Mouse (Mus musculus) kidney, adult 9 months (tissue): Measurements from ENCODE around the gene Isca2.

Experiments
- DNase-seq: peaks from one replicate; pipeline ENCODE4 v3.0.0; 2022

The Isca2 gene

DNA sequence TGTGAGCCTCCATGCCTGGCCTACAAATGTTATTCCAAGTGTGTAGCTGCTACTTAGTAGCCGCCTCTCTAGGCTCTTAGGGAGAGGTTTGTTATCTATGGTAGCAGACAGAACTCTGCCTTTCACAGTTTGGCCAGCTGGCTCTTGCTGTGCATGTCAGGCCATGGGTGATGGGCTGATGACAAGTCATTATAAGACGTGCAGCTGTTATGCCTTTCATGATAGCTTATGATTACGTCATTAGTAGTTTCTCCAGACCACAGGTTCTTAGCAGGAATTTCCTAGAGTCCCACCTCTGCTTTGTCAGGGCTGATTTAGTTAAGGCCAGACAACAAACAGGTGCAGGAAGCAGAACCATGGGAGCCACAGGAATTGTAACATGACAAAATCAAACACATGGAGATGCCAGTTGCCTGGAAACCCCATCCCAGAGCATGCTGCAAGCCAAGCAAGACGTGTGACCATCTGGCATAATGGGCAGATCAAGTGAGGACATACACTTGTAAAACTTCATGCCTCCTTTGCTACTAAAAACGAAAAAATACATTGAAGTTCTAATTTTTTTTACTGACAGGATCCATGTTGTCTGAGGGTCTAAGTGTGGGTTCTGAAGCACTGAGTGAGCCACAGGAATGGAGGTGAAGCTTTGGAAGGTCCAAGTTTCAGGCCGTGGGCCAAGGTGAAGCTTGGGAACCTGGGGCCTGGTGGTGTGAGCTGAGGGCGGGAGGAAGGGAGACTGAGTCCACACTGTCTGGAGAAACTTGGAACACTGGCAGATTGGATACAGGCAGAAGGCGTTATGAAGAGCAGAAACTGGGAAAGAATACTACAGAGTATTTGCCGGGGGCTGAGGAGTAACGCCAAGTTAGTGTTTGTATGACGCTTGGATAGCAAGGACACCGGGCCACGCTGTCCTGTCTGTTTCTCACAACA is 46.5 kb downstream of the Isca2 start:
- DNase-seq, result no peak

DNA sequence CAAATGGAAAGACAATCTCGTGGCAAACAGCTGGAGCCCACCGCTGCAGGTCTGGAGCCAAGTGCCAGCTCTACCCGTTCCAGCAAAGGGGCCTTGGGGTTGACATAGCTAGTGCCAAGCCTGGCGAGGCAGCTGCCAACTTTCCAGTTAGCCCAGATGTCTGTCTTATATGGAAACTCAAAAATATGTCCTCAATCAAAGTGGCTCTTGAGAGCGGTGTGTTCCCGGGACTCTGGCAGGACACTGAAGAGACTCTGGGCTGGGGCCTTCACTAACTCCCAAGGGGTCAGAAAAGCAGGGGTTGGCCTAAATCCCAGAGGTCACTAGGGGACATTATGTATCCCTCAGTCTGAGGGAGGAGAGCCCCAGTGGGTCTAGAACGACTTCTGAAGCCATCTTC is 50.5 kb downstream of the Isca2 start:
- DNase-seq, result no peak

DNA sequence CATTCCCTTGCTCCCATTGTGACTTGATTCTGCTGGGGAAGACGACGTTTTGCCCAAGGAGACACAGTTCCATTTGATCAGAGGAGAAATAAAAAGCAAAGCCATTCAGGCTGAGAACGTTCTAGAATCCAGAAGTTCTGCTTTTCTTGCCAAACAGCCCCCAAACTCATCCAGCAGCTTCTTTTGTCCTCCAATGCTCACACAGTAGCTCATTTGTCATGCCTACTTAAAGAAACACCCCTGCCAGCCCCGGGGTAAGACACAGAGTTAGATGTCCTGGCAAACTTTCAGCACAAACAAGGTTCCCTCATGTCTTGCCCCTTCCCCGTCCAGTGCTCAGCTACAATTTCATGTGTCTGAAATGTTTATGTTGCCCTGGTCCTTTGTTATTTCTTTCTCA is 51.2 kb downstream of the Isca2 start:
- no peak for DNase-seq
